Mouse (Mus musculus): ENCODE results near the gene Cd209f.
A peak's percentile ranks its signal among the peaks of the same experiment; 100 is the strongest.
"Not testable (repeated sequence)": the region's sequence is repeated elsewhere in the genome, so short reads cannot be mapped to it uniquely, and the experiment has no call there.

Gene Cd209f

DNA sequence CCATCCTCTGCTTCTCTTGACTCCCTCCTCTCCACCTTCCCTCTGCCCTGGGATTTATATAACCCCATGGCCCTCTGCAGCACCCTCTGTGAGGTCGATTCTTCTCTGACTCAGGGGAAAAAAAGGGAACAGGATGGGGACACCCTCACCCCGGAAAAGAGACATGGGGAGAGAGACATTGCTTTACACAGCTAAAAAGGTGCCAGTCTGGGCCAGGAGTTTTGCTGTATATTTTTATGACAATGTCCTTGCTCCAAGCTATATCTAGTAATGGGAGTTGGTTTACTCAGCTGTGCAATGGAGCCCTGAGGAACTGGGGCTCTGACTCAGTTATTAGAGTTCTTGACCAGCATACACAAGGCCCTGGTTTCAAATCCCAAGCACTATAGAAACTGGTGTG, at the start of gene Cd209f:
Gene Cd209f, minus strand, starts transcription at position 101 of the 400 bp plus-strand sequence.
- DNase-seq (ENCODE audit: low spot score in 2 of 2): not testable (repeated sequence)

DNA sequence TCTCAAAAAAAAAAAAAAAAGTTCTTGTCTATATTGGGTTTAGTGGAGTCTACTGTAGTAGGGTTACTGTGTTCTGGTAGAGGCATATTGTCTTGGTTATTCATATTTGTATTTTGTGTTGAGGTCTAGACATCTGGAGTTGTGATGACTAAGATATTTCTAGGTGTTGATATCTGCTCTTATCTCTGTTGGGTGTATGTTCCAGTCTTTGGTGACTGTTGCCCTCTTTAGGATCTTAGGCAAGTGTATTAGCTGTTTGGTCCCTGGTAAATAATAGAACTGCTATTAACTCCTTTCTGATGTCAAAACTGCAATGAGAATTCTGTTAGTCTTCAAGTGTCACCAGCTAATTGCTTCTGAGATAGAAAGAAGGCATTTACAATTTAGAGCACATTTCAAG, 49.2 kb upstream of the Cd209f start:
- no peak for DNase-seq (ENCODE audit: low spot score in 2 of 2)

DNA sequence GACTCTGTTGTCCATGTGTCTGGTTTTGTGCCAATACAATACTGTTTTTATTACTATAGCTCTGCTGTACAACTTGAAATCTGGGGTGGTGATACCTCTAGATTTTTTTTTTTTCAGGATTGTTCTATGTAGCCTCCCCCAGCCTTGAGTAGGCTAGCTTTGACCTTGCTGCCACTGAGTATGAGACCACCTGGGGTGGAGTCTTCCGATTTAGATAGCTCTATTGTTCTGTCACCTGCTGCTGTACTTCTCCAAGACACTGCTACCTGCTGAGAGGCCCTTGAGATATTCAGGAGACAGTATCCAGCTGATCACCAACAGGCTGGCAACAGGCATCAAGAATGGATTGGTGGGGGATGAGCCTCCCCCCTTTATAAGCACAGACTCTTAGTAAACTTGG, 41.6 kb upstream of the Cd209f start:
- no peak for DNase-seq (ENCODE audit: low spot score in 2 of 2)

DNA sequence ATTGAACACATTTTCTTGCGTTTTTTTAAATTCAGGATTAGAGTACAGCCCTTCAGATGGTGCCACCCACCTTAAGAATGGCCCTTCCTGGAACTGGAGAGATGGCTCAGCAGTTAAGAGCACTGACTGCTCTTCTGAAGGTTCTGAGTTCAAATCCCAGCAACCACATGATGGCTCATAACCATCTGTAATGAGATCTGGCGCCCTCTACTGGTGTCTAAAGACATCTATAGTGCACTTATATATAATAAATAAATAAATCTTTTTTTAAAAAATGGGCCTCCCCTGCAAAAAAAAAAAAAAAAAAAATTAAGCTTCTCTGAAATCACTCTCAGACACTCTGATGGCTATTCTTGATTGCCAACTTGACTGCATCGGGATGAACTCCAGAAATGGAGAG, 36.1 kb upstream of the Cd209f start:
- no peak for DNase-seq (ENCODE audit: low spot score in 2 of 2)

DNA sequence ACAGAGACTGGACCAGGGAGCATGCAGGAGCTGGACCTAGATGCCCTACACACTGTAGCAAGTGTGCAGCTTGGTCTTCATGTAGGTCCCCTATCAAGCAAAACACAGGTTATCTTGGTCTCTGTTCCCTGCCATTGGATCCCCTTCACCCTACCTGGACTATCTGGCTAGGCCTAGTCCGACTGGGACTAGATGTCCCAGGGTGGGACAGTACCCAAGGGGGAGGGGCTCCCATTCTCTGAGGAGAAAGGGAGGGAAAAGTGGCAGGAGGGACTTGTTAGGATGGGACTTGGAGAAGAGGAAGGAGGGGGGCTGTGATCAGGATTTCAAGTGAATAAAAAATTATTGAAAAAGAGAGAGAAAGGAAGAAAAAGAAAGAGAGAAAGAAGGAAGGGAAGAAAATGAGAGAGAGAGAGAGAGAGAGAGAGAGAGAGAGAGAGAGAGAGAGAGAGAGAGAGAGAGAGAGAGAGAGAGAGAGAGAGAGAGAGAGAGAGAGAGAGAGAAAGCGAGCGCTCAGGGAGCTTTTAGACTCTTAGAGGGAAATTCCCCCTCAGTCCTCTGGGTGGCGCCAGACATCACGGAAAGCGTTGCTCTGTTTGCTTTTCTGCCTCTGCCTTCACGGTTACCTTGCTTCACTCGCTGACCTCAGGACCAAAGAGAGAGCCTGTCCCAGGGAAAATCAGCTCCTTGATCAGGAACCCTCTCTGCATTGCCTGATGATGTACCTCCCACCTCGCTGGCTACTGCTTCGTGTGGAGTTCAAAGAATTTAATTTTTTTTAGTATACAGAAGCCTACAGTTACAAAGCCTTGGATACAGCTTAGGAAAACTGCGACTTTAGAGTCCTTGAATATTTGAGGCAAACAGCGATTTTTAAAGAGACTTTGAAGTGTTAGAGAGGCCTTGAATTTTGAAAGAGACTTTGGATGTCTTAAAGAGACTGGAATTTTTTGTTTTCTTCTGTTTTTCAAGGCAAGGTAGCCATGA, 34.3 kb upstream of the Cd209f start:
- peak; percentile 20 to 67 for DNase-seq (ENCODE audit: low spot score in 2 of 2)

DNA sequence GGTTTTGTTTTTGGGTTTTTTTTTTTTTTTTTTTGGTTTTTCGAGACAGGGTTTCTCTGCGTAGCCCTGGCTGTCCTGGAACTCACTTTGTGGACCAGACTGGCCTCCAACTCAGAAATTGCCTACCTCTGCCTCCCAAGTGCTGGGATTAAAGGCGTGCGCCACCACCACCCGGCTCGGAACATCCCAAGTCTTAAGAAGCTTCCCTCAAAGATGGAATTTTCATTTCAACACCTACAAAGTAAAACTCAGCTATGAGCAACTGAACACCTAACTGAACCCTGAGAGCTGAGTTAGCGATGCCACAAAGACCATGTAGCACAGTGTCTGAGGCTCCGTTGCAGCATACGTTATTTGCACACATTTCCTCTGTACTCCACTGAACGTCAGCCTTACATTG, 28.2 kb upstream of the Cd209f start, which contains the start of gene Cd209g:
Gene Cd209g, plus strand, starts transcription at position 301 of the 400 bp plus-strand sequence.
- DNase-seq (ENCODE audit: low spot score in 2 of 2): no peak

DNA sequence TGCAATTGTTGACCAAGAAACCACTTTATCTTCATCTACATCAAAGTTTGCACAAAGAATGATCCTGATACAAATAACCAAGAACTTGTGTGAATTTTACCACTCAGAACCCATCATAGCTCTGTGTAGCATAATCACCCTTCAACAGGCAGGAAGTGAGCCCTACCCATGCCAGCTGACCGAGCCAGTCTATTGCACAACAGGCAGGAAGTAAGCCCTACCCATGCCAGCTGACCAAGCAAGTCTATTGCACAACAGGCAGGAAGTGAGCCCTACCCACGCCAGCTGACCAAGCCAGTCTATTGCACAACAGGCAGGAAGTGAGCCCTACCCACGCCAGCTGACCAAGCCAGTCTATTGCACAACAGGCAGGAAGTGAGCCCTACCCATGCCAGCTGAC, 17.1 kb downstream of the Cd209f start:
- not testable (repeated sequence) for DNase-seq (ENCODE audit: low spot score in 2 of 2)

DNA sequence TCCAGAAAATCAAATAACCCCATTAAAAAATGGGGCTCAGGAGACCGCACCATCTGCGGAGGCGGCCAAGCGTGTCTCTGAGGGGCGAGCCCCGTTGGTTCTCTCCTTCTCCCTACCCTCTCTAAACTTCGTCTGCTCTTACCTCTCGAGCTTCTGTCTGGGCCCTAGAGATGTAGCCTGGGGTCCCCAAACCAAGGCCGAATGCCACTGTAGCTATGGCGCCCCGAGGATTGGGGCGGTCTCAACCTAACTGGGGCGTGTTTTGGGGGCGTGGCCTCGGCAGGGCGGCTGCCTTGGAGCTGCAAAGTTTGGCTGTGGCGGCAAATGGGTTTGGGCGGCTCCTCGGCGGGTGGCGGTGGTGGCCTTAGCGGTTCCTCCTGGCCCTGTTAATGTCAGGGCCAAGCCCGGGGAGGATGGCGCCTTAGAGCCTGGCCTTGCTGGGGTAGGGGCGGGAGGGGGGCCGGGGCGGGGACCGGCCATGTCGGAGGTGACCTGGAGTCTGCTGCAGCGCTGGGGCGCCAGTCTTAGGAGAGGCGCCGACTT, 18.4 kb downstream of the Cd209f start:
- not testable (repeated sequence) for DNase-seq (ENCODE audit: low spot score in 2 of 2)
